Mouse (Mus musculus) megakaryocyte-erythroid progenitor cell, adult 5 weeks (primary cell): ENCODE data around the gene Vmn2r97. TPM values are rescaled to one million over a fixed set of nuclear protein-coding genes. Genes with fewer than 3 reads are reported as not detected.

Source experiments
- polyA plus RNA-seq: library from polyadenylated mRNA; stranded (reverse); fragments of >175 nt; gene quantifications from 2 replicates; pipeline ENCODE4 v1.2.3, GENCODE M21; 2012

Vmn2r97 gene
- polyA plus RNA-seq = not detected in 2 replicates

GRCm38 (mm10) chr17:18914000-18914399 is at the start of gene Vmn2r97:
Gene Vmn2r97 (plus strand): TSS chr17:18914300.

Other genes with a start within 250 kb of the Vmn2r97 start
- gene Vmn2r98, start 139.2 kb downstream of the Vmn2r97 start, polyA plus RNA-seq = not detected in 2 replicates